Mouse (Mus musculus): ENCODE data around the gene Vps8. TPM values are rescaled to one million over a fixed set of nuclear protein-coding genes. Genes with fewer than 3 reads are reported as not detected.

Gene Vps8
- polyA plus RNA-seq, 1 experiment from 2014 or later = 15.1 TPM

- Histone ChIP-seq H3K27ac (replicated peaks; ENCODE audit: low read depth, low read length) (no peak overlapping the region), H3K9me3 (ENCODE audit: control insufficient read depth, low read length) (no peaks in the 10 kb centered on the region), H3K4me2 (ENCODE audit: low read depth, severe bottlenecking) (no peak overlapping the region), H3K36me3 (ENCODE audit: control insufficient read depth, insufficient read depth, low read length) (no peaks in the 10 kb centered on the region), H3K9ac (ENCODE audit: low read length) (no peak overlapping the region), H3K4me3 (ENCODE audit: low read depth, low read length) (no peak overlapping the region), H3K27me3 (ENCODE audit: control insufficient read depth, insufficient read depth, low read length) (no peaks in the 10 kb centered on the region), H3K4me1 (ENCODE audit: control insufficient read depth, insufficient read depth, low read length) (no peaks in the 10 kb centered on the region)
- no peak for DNase-seq (ENCODE audit: low spot score)
- 88% methylated on average over 9 of the region's 9 CpGs for WGBS
- ATAC-seq (ENCODE audit: insufficient number of reproducible peaks, low FRiP score, low TSS enrichment, low read depth) = no peak
Observed at GRCm38 (mm10) chr16:21496799-21497198, 73.9 kb downstream of the Vps8 start.

- ATAC-seq (ENCODE audit: insufficient number of reproducible peaks, low FRiP score, low TSS enrichment, low read depth) = no peak
- H3K27ac ChIP-seq (replicated peaks; ENCODE audit: low read depth, low read length) = no peak overlapping the region
- 68% methylated on average over 3 of the region's 3 CpGs for WGBS
Observed at GRCm38 (mm10) chr16:21497627-21498026, 74.7 kb downstream of the Vps8 start.

GRCm38 (mm10) chr16:21498984-21499383 is 76.1 kb downstream of the Vps8 start:
- H3K4me2 ChIP-seq (ENCODE audit: low read depth, severe bottlenecking) = no peak overlapping the region
- 89% methylated on average over 4 of the region's 4 CpGs for WGBS
- H3K4me3 ChIP-seq (ENCODE audit: low read depth, low read length) = no peak overlapping the region
- no peak for ATAC-seq (ENCODE audit: insufficient number of reproducible peaks, low FRiP score, low TSS enrichment, low read depth)
- no peak for DNase-seq (ENCODE audit: low spot score)
- H3K36me3 ChIP-seq (ENCODE audit: control insufficient read depth, insufficient read depth, low read length) = no peaks in the 10 kb centered on the region
- H3K9ac ChIP-seq (ENCODE audit: low read length) = no peak overlapping the region
- no peaks in the 10 kb centered on the region for H3K9me3 ChIP-seq (ENCODE audit: control insufficient read depth, low read length)
- no peaks in the 10 kb centered on the region for H3K27me3 ChIP-seq (ENCODE audit: control insufficient read depth, insufficient read depth, low read length)
- no peaks in the 10 kb centered on the region for H3K4me1 ChIP-seq (ENCODE audit: control insufficient read depth, insufficient read depth, low read length)
- no peak overlapping the region for H3K27ac ChIP-seq (replicated peaks; ENCODE audit: low read depth, low read length)

More at GRCm38 (mm10) chr16:21497627-21498026, 74.7 kb downstream of the Vps8 start:
- Histone ChIP-seq H3K9ac (ENCODE audit: low read length) (no peak overlapping the region), H3K4me3 (ENCODE audit: low read depth, low read length) (no peak overlapping the region), H3K27me3 (ENCODE audit: control insufficient read depth, insufficient read depth, low read length) (no peaks in the 10 kb centered on the region), H3K9me3 (ENCODE audit: control insufficient read depth, low read length) (no peaks in the 10 kb centered on the region), H3K36me3 (ENCODE audit: control insufficient read depth, insufficient read depth, low read length) (no peaks in the 10 kb centered on the region), H3K4me1 (ENCODE audit: control insufficient read depth, insufficient read depth, low read length) (no peaks in the 10 kb centered on the region), H3K4me2 (ENCODE audit: low read depth, severe bottlenecking) (no peak overlapping the region)
- DNase-seq (ENCODE audit: low spot score) = no peak

GRCm38 (mm10) chr16:21499656-21500055 is 76.7 kb downstream of the Vps8 start:
- DNase-seq (ENCODE audit: low spot score) = no peak
- H3K4me1 ChIP-seq (ENCODE audit: control insufficient read depth, insufficient read depth, low read length) = no peaks in the 10 kb centered on the region
- H3K27ac ChIP-seq (replicated peaks; ENCODE audit: low read depth, low read length) = no peak overlapping the region

GRCm38 (mm10) chr16:21518833-21519232 is 95.9 kb downstream of the Vps8 start:
- Histone ChIP-seq H3K27ac (replicated peaks; ENCODE audit: low read depth, low read length) (no peak overlapping the region), H3K27me3 (ENCODE audit: control insufficient read depth, insufficient read depth, low read length) (no peaks in the 10 kb centered on the region), H3K4me2 (ENCODE audit: low read depth, severe bottlenecking) (no peak overlapping the region), H3K4me3 (ENCODE audit: low read depth, low read length) (no peak overlapping the region), H3K4me1 (ENCODE audit: control insufficient read depth, insufficient read depth, low read length) (no peaks in the 10 kb centered on the region), H3K36me3 (ENCODE audit: control insufficient read depth, insufficient read depth, low read length) (no peaks in the 10 kb centered on the region; the same call in 1 of the 2 replicates), H3K9ac (ENCODE audit: low read length) (no peak overlapping the region), H3K9me3 (ENCODE audit: control insufficient read depth, low read length) (no peaks in the 10 kb centered on the region)
- ATAC-seq (ENCODE audit: insufficient number of reproducible peaks, low FRiP score, low TSS enrichment, low read depth) = no peak
- DNase-seq (ENCODE audit: low spot score) = no peak
- 87% methylated on average over 9 of the region's 9 CpGs for WGBS

More at GRCm38 (mm10) chr16:21499656-21500055, 76.7 kb downstream of the Vps8 start:
- Histone ChIP-seq H3K9me3 (ENCODE audit: control insufficient read depth, low read length) (no peaks in the 10 kb centered on the region), H3K27me3 (ENCODE audit: control insufficient read depth, insufficient read depth, low read length) (no peaks in the 10 kb centered on the region), H3K9ac (ENCODE audit: low read length) (no peak overlapping the region), H3K4me2 (ENCODE audit: low read depth, severe bottlenecking) (no peak overlapping the region), H3K4me3 (ENCODE audit: low read depth, low read length) (no peak overlapping the region), H3K36me3 (ENCODE audit: control insufficient read depth, insufficient read depth, low read length) (no peaks in the 10 kb centered on the region)
- WGBS = 60% methylated on average over 7 of the region's 7 CpGs
- no peak for ATAC-seq (ENCODE audit: insufficient number of reproducible peaks, low FRiP score, low TSS enrichment, low read depth)

- Histone ChIP-seq H3K9ac (ENCODE audit: low read length) (no peak overlapping the region), H3K36me3 (ENCODE audit: control insufficient read depth, insufficient read depth, low read length) (no peaks in the 10 kb centered on the region), H3K9me3 (ENCODE audit: control insufficient read depth, low read length) (no peaks in the 10 kb centered on the region), H3K4me3 (ENCODE audit: low read depth, low read length) (no peak overlapping the region), H3K4me1 (ENCODE audit: control insufficient read depth, insufficient read depth, low read length) (no peaks in the 10 kb centered on the region), H3K27ac (replicated peaks; ENCODE audit: low read depth, low read length) (no peak overlapping the region), H3K27me3 (ENCODE audit: control insufficient read depth, insufficient read depth, low read length) (no peaks in the 10 kb centered on the region), H3K4me2 (ENCODE audit: low read depth, severe bottlenecking) (no peak overlapping the region)
- ATAC-seq (ENCODE audit: insufficient number of reproducible peaks, low FRiP score, low TSS enrichment, low read depth) (no peak), DNase-seq (ENCODE audit: low spot score) (no peak)
Observed at GRCm38 (mm10) chr16:21519785-21520184, 96.9 kb downstream of the Vps8 start.

- no peak for ATAC-seq (ENCODE audit: insufficient number of reproducible peaks, low FRiP score, low TSS enrichment, low read depth)
- no peak overlapping the region for H3K9ac ChIP-seq (ENCODE audit: low read length)
- H3K9me3 ChIP-seq (ENCODE audit: control insufficient read depth, low read length) = no peaks in the 10 kb centered on the region
- H3K27ac ChIP-seq (replicated peaks; ENCODE audit: low read depth, low read length) = no peak overlapping the region
- H3K27me3 ChIP-seq (ENCODE audit: control insufficient read depth, insufficient read depth, low read length) = no peaks in the 10 kb centered on the region
- no peak overlapping the region for H3K4me3 ChIP-seq (ENCODE audit: low read depth, low read length)
- H3K36me3 ChIP-seq (ENCODE audit: control insufficient read depth, insufficient read depth, low read length) = no peaks in the 10 kb centered on the region
- H3K4me1 ChIP-seq (ENCODE audit: control insufficient read depth, insufficient read depth, low read length) = no peaks in the 10 kb centered on the region
- DNase-seq (ENCODE audit: low spot score) = no peak
- WGBS = 92% methylated on average over 4 of the region's 4 CpGs
- no peak overlapping the region for H3K4me2 ChIP-seq (ENCODE audit: low read depth, severe bottlenecking)
Observed at GRCm38 (mm10) chr16:21523738-21524137, 100.8 kb downstream of the Vps8 start.

GRCm38 (mm10) chr16:21525376-21525775 is 102.5 kb downstream of the Vps8 start:
- WGBS = 90% methylated on average over 1 of the region's 1 CpGs
- ATAC-seq (ENCODE audit: insufficient number of reproducible peaks, low FRiP score, low TSS enrichment, low read depth) = no peak
- no peaks in the 10 kb centered on the region for H3K4me1 ChIP-seq (ENCODE audit: control insufficient read depth, insufficient read depth, low read length)
- H3K36me3 ChIP-seq (ENCODE audit: control insufficient read depth, insufficient read depth, low read length) = no peaks in the 10 kb centered on the region
- no peak overlapping the region for H3K4me3 ChIP-seq (ENCODE audit: low read depth, low read length)
- H3K4me2 ChIP-seq (ENCODE audit: low read depth, severe bottlenecking) = no peak overlapping the region
- H3K9ac ChIP-seq (ENCODE audit: low read length) = no peak overlapping the region
- H3K27ac ChIP-seq (replicated peaks; ENCODE audit: low read depth, low read length) = no peak overlapping the region
- no peaks in the 10 kb centered on the region for H3K9me3 ChIP-seq (ENCODE audit: control insufficient read depth, low read length)
- DNase-seq (ENCODE audit: low spot score) = no peak
- H3K27me3 ChIP-seq (ENCODE audit: control insufficient read depth, insufficient read depth, low read length) = no peaks in the 10 kb centered on the region

GRCm38 (mm10) chr16:21527271-21528007 is 104.5 kb downstream of the Vps8 start:
- H3K4me3 ChIP-seq (ENCODE audit: low read depth, low read length) = no peak overlapping the region
- no peaks in the 10 kb centered on the region for H3K9me3 ChIP-seq (ENCODE audit: control insufficient read depth, low read length)
- DNase-seq (ENCODE audit: low spot score) = no peak
- H3K9ac ChIP-seq (ENCODE audit: low read length) = no peak overlapping the region
- H3K36me3 ChIP-seq (ENCODE audit: control insufficient read depth, insufficient read depth, low read length) = no peaks in the 10 kb centered on the region
- WGBS = 94% methylated on average over 10 of the region's 10 CpGs
- no peak overlapping the region for H3K27ac ChIP-seq (replicated peaks; ENCODE audit: low read depth, low read length)
- H3K4me2 ChIP-seq (ENCODE audit: low read depth, severe bottlenecking) = no peak overlapping the region
- H3K4me1 ChIP-seq (ENCODE audit: control insufficient read depth, insufficient read depth, low read length) = no peaks in the 10 kb centered on the region
- H3K27me3 ChIP-seq (ENCODE audit: control insufficient read depth, insufficient read depth, low read length) = no peaks in the 10 kb centered on the region
- ATAC-seq (ENCODE audit: insufficient number of reproducible peaks, low FRiP score, low TSS enrichment, low read depth) = no peak
